Mouse (Mus musculus): ENCODE measurements at regions not wholly inside any gene's neighbourhood (a gene's known extent, or its start where the extent isn't known, plus 50 kb on each side); places are given as distances from the start of the nearest gene placed in this dataset.

- TF ChIP-seq CTCF (IDR thresholded peaks at IDR 0.05; ENCODE audit: low read depth) (no peak), EP300 (IDR thresholded peaks at IDR 0.05; ENCODE audit: low read depth) (no peak)
Measured at GRCm38 (mm10) chr17:51370990-51371389, 191.8 kb upstream of the Tbc1d5 start.

Measured in liver, postnatal 0 days (tissue).